Mouse (Mus musculus): Measurements from ENCODE around the gene Trim9.

GRCm38 (mm10) chr12:70263721-70264120, 83.7 kb downstream of the Trim9 start:
- no peak for TF ChIP-seq POLR2A (IDR thresholded peaks at IDR 0.05; ENCODE audit: low read depth, low read length)
- no peak for TF ChIP-seq CTCF (IDR thresholded peaks at IDR 0.05; ENCODE audit: extremely low read depth, insufficient read depth, insufficient read length, insufficient replicate concordance)
